Mouse (Mus musculus) cerebellum, adult 2 months (tissue): Measurements from ENCODE around the gene Scamp1. TPM values are rescaled to one million over a fixed set of nuclear protein-coding genes. Genes with fewer than 3 reads are reported as not detected.

ENCODE experiments used
- DNase-seq, 2 experiments: peaks; one replicate each; pipeline ENCODE4 v3.0.0; 2021
- H3K27ac ChIP-seq: fragments of 200-500 bp; 2 replicates; pipeline ENCODE4 v1.5.1; 2012; ENCODE audit warnings: low read length, control low read depth, inconsistent platforms; ENCODE audit not compliant: insufficient read depth
- H3K27me3 ChIP-seq: fragments of 200-500 bp; 2 replicates; pipeline ENCODE4 v1.6.1; 2012; ENCODE audit warnings: inconsistent platforms, mild to moderate bottlenecking, low read length, moderate library complexity; ENCODE audit not compliant: control insufficient read depth, insufficient read depth
- H3K4me1 ChIP-seq: fragments of 200-500 bp; 2 replicates; pipeline ENCODE4 v1.6.1; 2011; ENCODE audit warnings: low read length; ENCODE audit not compliant: control insufficient read depth, insufficient read depth
- H3K4me3 ChIP-seq: fragments of 200-500 bp; replicated peaks from 2 replicates; pipeline ENCODE3; 2011; ENCODE audit warnings: mild to moderate bottlenecking, low read depth, low read length, control low read depth; ENCODE audit not compliant: insufficient read depth
- CTCF ChIP-seq: fragments of 200-500 bp; IDR thresholded peaks from 2 replicates; pipeline ENCODE4 v1.5.1; 2011; ENCODE audit warnings: low read depth, mild to moderate bottlenecking, control low read depth, low read length, moderate library complexity, borderline replicate concordance; ENCODE audit not compliant: insufficient read depth
- POLR2A ChIP-seq: fragments of 200-500 bp; IDR thresholded peaks from 2 replicates; pipeline ENCODE4 v1.6.1; 2011; ENCODE audit warnings: low read length, control low read depth, borderline replicate concordance; ENCODE audit not compliant: insufficient read depth
- WGBS: fragments of 180-500 bp; shearing (Covaris S2); methylation state at CpG from one replicate; pipeline ENCODE4 v1.1.7; 2018; 5-methylcytosine and 5-hydroxymethylcytosine counted together
- polyA plus RNA-seq: library from polyadenylated mRNA; depleted of rRNA; stranded (reverse); fragments of >200 nt; gene quantifications from 2 replicates; pipeline ENCODE4 v1.2.3, GENCODE M21; 2012; rRNA removed

The Scamp1 gene
- polyA plus RNA-seq, 1 experiment = 101 TPM

GRCm38 (mm10) chr13:94154512-94155296, 131.0 kb downstream of the Scamp1 start:
- TF ChIP-seq CTCF (no peak), POLR2A (no peak)

GRCm38 (mm10) chr13:94153658-94154057, 132.0 kb downstream of the Scamp1 start:
- peaks cover 14% of the 10 kb centered on the region for H3K4me1 ChIP-seq
- no peak for TF ChIP-seq POLR2A
- no peak for TF ChIP-seq CTCF
- WGBS = 77% methylated on average over 6 of the region's 6 CpGs
- no peak overlapping the region for H3K27ac ChIP-seq
- no peak overlapping the region for H3K4me3 ChIP-seq
- DNase-seq = no peak
- H3K27me3 ChIP-seq = no peaks in the 10 kb centered on the region

More at GRCm38 (mm10) chr13:94154512-94155296, 131.0 kb downstream of the Scamp1 start:
- Histone ChIP-seq H3K27me3 (no peaks in the 10 kb centered on the region), H3K27ac (no peak overlapping the region), H3K4me3 (no peak overlapping the region), H3K4me1 (peaks cover 10% of the 10 kb centered on the region)
- DNase-seq = no peak
- 92% methylated on average over 15 of the region's 15 CpGs for WGBS

GRCm38 (mm10) chr13:94152836-94153235, 132.8 kb downstream of the Scamp1 start:
- DNase-seq = no peak
- WGBS = 91% methylated on average over 10 of the region's 10 CpGs
- H3K27ac ChIP-seq = no peak overlapping the region
- TF ChIP-seq CTCF (no peak), POLR2A (no peak)
- H3K4me3 ChIP-seq = no peak overlapping the region
- peaks cover 14% of the 10 kb centered on the region for H3K4me1 ChIP-seq
- no peaks in the 10 kb centered on the region for H3K27me3 ChIP-seq

Other genes starting within 250 kb of the Scamp1 start
- gene Lhfpl2, start 228.1 kb downstream of the Scamp1 start, polyA plus RNA-seq = 22.5 and 25.6 TPM in 2 replicates
- 33.0 and 34.4 TPM in 2 replicates for gene Ap3b1, start 73.1 kb upstream of the Scamp1 start, polyA plus RNA-seq